ENCODE assay signal across 8 mouse cellular contexts in genomic region chr7:67973180-67974014, GRCm38 (mm10). TPM values are rescaled to one million over a fixed set of nuclear protein-coding genes. Genes with fewer than 3 reads are reported as not detected.
DNase-seq lines count a peak whose midpoint lies in the region; ATAC-seq lines count a peak whose summit lies in the region.

No protein-coding gene starts in this region.

- H3K9me3 ChIP-seq in heart, embryonic 15.5 days (replicated peaks) = no peaks in the 10 kb centered on the region

- DNase-seq in NIH3T3 (ENCODE audit: low read depth) = peak; percentile 59
- DNase-seq in embryo, embryonic 9.5 days (ENCODE audit: extremely low spot score) = peak; percentile 44
- peak; percentile 38 for DNase-seq in kidney, postnatal 25 days
- peak; percentile 65 for DNase-seq in mesoderm, embryonic 11.5 days (ENCODE audit: low read depth, low spot score)
- DNase-seq in cerebellum, adult 18-20 months = no peak
- DNase-seq in urinary bladder, postnatal 4 days (ENCODE audit: low spot score in 2 of 2) = no peak
- DNase-seq in frontal cortex, adult 2 months (ENCODE audit: extremely low spot score in 1 of 2, low spot score in 1 of 2) = no peak

- peak overlapping the region; percentile 7; the same call in 1 of the 2 replicates for H3K4me3 ChIP-seq in heart, embryonic 15.5 days

- H3K27me3 ChIP-seq in heart, embryonic 15.5 days = no peaks in the 10 kb centered on the region

- 0 out of 2 replicates have a peak overlapping the region, but pooled peaks have one; percentile 11 for H3K9ac ChIP-seq in heart, embryonic 15.5 days

- ATAC-seq in heart, embryonic 15.5 days (replicated peaks; ENCODE audit: insufficient number of reproducible peaks, insufficient read depth, low FRiP score, low read depth) = peak; percentile 47; the same call in 1 of the 2 replicates

- 3% methylated on average over 15 of the region's 15 CpGs for WGBS in heart, embryonic 15.5 days

- peak overlapping the region; percentile 57 for H3K4me2 ChIP-seq in heart, embryonic 15.5 days

- peaks cover 74% of the 10 kb centered on the region for H3K4me1 ChIP-seq in heart, embryonic 15.5 days (replicated peaks)

- peak overlapping the region; percentile 89 for H3K27ac ChIP-seq in heart, embryonic 15.5 days

- no peaks in the 10 kb centered on the region for H3K36me3 ChIP-seq in heart, embryonic 15.5 days

RNA-seq across cellular contexts. Expression of gene Igf1r, which starts 20.8 kb away (rescaled TPM):
- 13.9 and 16.5 TPM in 2 replicates for polyA plus RNA-seq in heart, embryonic 15.5 days (2015; fragmentation: Nextera tagmentation; extraction: Ambion mirVana)
- 23.0 and 24.4 TPM in 2 replicates for polyA plus RNA-seq in frontal cortex, adult 2 months (2012; rRNA removed)

Comparison
In these comparisons a context has a peak if more than half of its experiments do, and no peak if none do; other contexts are left out.
1. DNase-seq: peak in NIH3T3 (single experiment), embryo, embryonic 9.5 days (single experiment), kidney, postnatal 25 days (2 of 2) and mesoderm, embryonic 11.5 days (single experiment); none in cerebellum, adult 18-20 months (0 of 2), urinary bladder, postnatal 4 days (0 of 2) and frontal cortex, adult 2 months (0 of 2).